Mouse (Mus musculus): Measurements from ENCODE around the gene Cc2d2a. TPM values are rescaled to one million over a fixed set of nuclear protein-coding genes. Genes with fewer than 3 reads are reported as not detected.

Gene Cc2d2a
- 7.2 and 8.4 TPM in 2 replicates for polyA plus RNA-seq (2015; fragmentation: Nextera tagmentation; extraction: Ambion mirVana)

DNA sequence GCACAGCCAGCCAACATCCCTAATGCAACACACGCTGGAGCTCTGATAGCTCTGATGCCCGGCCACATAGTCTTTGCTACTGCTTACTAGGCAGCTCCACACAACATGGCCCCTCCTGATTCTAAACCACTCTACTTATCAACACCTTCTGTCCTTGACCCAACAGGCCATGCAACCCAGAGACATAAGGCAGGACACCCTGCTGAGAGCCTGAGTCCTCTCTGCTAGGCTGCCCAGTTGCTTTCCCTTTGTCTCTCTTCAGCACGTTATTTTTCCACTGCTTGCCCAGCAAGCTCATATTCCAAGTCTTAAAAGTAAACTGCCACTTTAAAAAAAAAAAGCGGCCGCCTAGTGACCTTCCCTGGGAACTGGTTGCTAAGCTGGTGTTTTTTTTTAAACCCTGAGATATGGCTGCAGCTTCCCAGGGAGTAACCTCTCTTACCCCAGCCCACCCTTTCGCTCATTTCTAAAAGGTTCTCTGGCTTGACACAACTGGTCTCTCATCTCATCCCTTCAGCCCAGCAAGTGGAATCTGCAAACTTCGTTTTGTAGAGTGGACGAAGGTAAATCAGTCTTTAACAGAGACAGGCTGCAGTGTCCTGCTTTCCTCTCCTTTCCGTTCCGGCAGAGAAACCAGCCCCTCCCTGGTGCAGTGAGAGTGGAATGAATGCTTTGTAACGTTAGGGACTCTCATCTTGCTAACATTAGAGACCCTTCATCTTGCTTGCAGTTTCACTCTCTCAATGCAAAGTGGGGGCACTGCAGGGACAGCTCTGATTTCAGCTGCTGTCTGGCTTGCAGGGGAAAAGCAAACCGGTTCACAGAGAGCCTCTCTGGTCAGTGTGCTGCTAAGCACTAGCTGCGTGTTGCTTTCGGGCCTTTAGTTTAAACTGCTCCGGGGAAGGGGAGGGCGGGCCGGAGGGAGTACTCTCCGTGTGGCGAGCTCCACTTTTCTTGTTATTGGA, at the start of gene Cc2d2a:
Cc2d2a (plus strand) TSS at position 350 of the 965 bp plus-strand sequence.
- Histone ChIP-seq H3K36me3 (ENCODE audit: control insufficient read depth, insufficient read depth, low read length) (no peaks in the 10 kb centered on the region), H3K9ac (ENCODE audit: low read depth, low read length) (peak within 1 kb of the TSS; percentile 60), H3K9me3 (ENCODE audit: control insufficient read depth, low read length) (no peaks in the 10 kb centered on the region), H3K4me3 (ENCODE audit: low read length) (peak within 1 kb of the TSS; percentile 45), H3K27me3 (replicated peaks; ENCODE audit: control insufficient read depth, insufficient read depth, low read length) (no peaks in the 10 kb centered on the region), H3K4me1 (ENCODE audit: control insufficient read depth, insufficient read depth, low read depth, low read length) (peaks cover 15% of the 10 kb centered on the region), H3K4me2 (ENCODE audit: low read length) (peak within 1 kb of the TSS; percentile 59), H3K27ac (ENCODE audit: low read depth, low read length) (peak within 1 kb of the TSS; percentile 84)
- 3% methylated on average over 19 of the region's 19 CpGs for WGBS
- ATAC-seq = peak; percentile 86

DNA sequence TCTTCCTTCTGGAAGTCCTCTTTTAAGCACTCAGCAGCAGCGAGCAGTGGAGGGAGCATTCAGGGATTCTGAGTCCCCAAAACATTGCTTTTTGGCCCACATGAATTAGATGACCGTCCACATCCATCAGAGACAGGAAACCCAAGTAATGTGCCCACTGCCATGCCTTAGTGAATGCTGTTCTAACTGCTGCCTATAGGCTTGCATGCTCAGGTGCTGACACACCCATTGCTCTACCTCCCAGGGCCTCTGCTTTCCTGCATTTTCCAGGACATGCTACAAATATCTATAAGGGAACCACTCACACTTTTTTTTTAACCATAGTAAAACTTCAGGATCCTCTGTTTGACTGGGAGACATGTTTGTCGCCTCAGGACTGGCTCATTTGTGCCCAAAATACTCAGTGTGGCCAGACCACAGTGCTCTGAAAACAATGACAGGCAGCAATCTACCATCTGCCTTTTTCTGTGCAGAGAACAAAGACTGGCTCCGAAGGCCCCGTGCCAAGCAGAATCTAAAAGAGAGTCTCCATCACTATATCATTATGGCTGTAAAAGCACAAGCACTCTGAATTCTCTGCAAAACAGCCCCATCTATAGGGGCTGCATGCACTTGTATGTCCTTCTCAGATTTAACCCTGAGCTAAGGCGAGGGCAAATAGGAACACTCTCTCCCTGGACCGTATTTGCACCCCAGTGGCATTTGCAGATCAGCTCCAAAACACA, 40.4 kb upstream of the Cc2d2a start:
- Histone ChIP-seq H3K9me3 (ENCODE audit: control insufficient read depth, low read length) (no peaks in the 10 kb centered on the region), H3K4me3 (ENCODE audit: low read length) (no peak overlapping the region), H3K36me3 (ENCODE audit: control insufficient read depth, insufficient read depth, low read length) (no peaks in the 10 kb centered on the region), H3K27ac (ENCODE audit: low read depth, low read length) (no peak overlapping the region), H3K27me3 (replicated peaks; ENCODE audit: control insufficient read depth, insufficient read depth, low read length) (no peaks in the 10 kb centered on the region), H3K4me2 (ENCODE audit: low read length) (no peak overlapping the region), H3K9ac (ENCODE audit: low read depth, low read length) (no peak overlapping the region), H3K4me1 (ENCODE audit: control insufficient read depth, insufficient read depth, low read depth, low read length) (no peaks in the 10 kb centered on the region)
- WGBS = 48% methylated on average over 7 of the region's 7 CpGs
- peak; percentile 81 for ATAC-seq

DNA sequence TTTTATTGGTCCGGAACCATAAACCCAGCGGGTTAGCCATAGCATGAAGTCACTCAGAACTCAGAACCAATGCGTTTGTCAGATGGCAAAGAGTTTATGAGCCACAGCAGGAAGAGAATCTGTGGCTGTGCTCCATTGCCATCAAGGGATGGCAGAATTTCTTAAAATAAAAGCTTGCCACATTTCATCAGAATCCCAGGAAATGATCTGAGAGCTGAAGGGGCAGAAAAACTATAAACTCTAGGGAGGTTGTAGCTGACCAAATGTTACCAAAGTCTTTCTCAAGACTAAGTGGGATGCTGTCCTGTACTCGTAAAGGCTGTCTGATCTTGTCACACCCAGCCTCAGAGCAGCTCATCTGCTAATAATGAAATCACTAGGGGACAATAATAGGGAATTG, 36.7 kb upstream of the Cc2d2a start:
- no peak overlapping the region for H3K27ac ChIP-seq (ENCODE audit: low read depth, low read length)
- no peaks in the 10 kb centered on the region for H3K27me3 ChIP-seq (replicated peaks; ENCODE audit: control insufficient read depth, insufficient read depth, low read length)
- WGBS = 74% methylated on average over 4 of the region's 4 CpGs
- no peak overlapping the region for H3K4me3 ChIP-seq (ENCODE audit: low read length)
- no peak overlapping the region for H3K9ac ChIP-seq (ENCODE audit: low read depth, low read length)
- H3K9me3 ChIP-seq (ENCODE audit: control insufficient read depth, low read length) = no peaks in the 10 kb centered on the region
- no peak for ATAC-seq
- H3K4me2 ChIP-seq (ENCODE audit: low read length) = no peak overlapping the region
- H3K36me3 ChIP-seq (ENCODE audit: control insufficient read depth, insufficient read depth, low read length) = no peaks in the 10 kb centered on the region
- H3K4me1 ChIP-seq (ENCODE audit: control insufficient read depth, insufficient read depth, low read depth, low read length) = no peaks in the 10 kb centered on the region

DNA sequence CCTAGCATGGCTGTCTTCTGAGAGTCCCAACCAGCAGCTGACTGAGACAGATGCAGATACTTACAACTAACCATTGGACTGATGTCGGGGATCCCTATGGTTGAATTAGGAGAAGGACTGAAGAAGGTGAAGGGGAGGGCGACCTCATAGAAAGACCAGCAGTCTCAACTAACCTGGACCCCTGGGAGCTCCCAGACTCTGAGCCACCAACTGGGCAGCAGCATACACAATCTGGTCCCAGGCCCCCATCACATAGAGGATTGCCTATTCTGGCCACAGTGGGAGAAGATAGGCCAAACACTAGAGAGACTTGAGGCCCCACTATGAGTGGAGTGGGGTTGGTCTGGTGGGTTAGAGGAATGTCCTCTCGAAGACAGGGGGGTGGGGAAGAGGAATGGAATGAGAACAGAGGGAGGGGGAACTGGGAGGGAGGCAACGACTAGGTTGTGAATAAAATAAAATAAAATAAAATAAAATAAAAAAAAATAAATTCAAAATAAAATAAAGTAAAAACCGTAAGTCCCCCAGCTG, 28.0 kb upstream of the Cc2d2a start:
- no peak overlapping the region for H3K9ac ChIP-seq (ENCODE audit: low read depth, low read length)
- peak; percentile 40; the same call in 1 of the 2 replicates for ATAC-seq
- no peaks in the 10 kb centered on the region for H3K9me3 ChIP-seq (ENCODE audit: control insufficient read depth, low read length)
- no peak overlapping the region for H3K27ac ChIP-seq (ENCODE audit: low read depth, low read length)
- H3K4me1 ChIP-seq (ENCODE audit: control insufficient read depth, insufficient read depth, low read depth, low read length) = peaks cover 2% of the 10 kb centered on the region; the same call in 1 of the 2 replicates
- H3K4me3 ChIP-seq (ENCODE audit: low read length) = no peak overlapping the region
- no peaks in the 10 kb centered on the region for H3K36me3 ChIP-seq (ENCODE audit: control insufficient read depth, insufficient read depth, low read length)
- no peaks in the 10 kb centered on the region for H3K27me3 ChIP-seq (replicated peaks; ENCODE audit: control insufficient read depth, insufficient read depth, low read length)
- WGBS = 81% methylated on average over 5 of the region's 5 CpGs
- H3K4me2 ChIP-seq (ENCODE audit: low read length) = no peak overlapping the region

DNA sequence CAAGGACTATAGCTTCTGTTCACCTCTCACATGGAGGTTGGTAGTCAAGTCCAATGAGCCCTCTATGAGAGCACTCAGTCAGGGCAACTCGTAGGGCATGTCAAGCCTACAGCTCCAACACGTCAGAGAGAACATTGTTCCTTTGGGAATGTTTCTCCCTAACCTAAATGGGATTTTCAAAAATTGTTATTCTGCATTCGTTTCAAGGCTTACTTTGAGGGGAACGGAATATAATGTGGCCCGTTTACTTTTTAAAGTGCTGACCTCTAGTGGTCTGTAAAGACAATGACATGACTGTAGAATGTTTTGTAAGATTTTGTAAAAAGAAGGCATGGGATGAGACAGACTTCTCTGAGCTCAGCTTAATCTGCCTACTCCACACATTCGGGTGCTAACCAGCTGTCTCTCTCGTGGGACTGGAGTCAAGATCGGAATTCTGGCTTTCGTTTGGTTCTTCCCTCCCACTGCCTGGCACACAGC, 27.5 kb upstream of the Cc2d2a start:
- 29% methylated on average over 9 of the region's 9 CpGs for WGBS
- no peak overlapping the region for H3K4me3 ChIP-seq (ENCODE audit: low read length)
- no peak overlapping the region for H3K9ac ChIP-seq (ENCODE audit: low read depth, low read length)
- no peak overlapping the region for H3K27ac ChIP-seq (ENCODE audit: low read depth, low read length)
- H3K9me3 ChIP-seq (ENCODE audit: control insufficient read depth, low read length) = no peaks in the 10 kb centered on the region
- no peak overlapping the region for H3K4me2 ChIP-seq (ENCODE audit: low read length)
- no peaks in the 10 kb centered on the region for H3K27me3 ChIP-seq (replicated peaks; ENCODE audit: control insufficient read depth, insufficient read depth, low read length)
- ATAC-seq = peak; percentile 80
- peaks cover 2% of the 10 kb centered on the region; the same call in 1 of the 2 replicates for H3K4me1 ChIP-seq (ENCODE audit: control insufficient read depth, insufficient read depth, low read depth, low read length)
- no peaks in the 10 kb centered on the region for H3K36me3 ChIP-seq (ENCODE audit: control insufficient read depth, insufficient read depth, low read length)

DNA sequence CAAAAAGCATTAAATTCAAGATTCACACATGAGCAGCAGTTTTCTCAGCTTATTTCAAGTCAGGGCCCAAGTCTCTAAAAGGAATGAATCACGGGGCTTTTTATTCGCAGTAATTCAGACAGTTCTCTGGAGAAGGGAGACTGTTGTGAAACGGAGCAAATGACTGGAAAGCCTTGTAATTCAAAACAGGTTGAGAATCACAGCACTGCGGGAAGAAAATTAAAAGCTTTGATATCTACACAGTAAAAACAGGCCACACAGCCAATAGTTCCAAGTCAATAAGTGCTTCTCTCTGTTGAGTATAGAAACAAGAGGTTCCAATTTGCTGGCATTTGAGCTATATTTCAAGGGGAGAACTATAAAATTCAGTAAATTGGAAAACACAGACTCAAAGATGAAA, 17.1 kb upstream of the Cc2d2a start:
- no peak for ATAC-seq
- WGBS = 54% methylated on average over 4 of the region's 4 CpGs
- no peaks in the 10 kb centered on the region for H3K9me3 ChIP-seq (ENCODE audit: control insufficient read depth, low read length)

DNA sequence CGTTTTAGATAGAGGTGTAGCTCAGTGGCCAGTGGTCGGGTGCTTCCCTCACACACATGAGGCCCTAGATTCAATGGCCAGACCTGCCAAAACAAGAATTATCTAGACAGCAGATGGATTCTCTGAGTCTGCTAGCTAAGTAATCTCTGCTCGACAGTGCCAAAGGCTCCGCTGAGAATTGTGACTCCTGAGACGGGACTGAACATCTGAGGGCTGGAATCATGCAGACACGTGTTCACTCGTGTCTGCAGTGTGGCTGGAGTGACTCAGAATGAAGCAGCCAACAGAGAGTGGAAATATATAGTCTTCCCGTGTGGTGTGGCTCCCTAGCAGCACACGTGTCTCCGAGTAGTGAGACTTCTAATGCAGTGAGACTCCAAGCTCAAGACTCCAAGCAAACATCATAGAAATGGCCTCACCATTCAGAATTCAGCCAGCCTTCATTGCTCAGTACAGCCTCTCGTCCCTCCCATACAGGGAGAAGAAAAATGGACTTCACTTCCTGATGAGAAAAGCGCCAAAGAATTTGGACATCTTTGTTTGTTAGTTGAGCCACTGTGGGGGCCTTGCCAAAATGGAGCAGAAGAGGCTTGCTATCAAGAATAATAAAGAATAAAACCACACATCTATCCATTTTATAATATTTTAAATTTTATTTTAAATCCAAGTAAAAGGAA, 14.9 kb upstream of the Cc2d2a start:
- Histone ChIP-seq H3K9ac (ENCODE audit: low read depth, low read length) (no peak overlapping the region), H3K9me3 (ENCODE audit: control insufficient read depth, low read length) (no peaks in the 10 kb centered on the region), H3K27me3 (replicated peaks; ENCODE audit: control insufficient read depth, insufficient read depth, low read length) (no peaks in the 10 kb centered on the region), H3K4me3 (ENCODE audit: low read length) (no peak overlapping the region), H3K4me1 (ENCODE audit: control insufficient read depth, insufficient read depth, low read depth, low read length) (no peaks in the 10 kb centered on the region), H3K27ac (ENCODE audit: low read depth, low read length) (no peak overlapping the region), H3K4me2 (ENCODE audit: low read length) (no peak overlapping the region), H3K36me3 (ENCODE audit: control insufficient read depth, insufficient read depth, low read length) (no peaks in the 10 kb centered on the region)
- 79% methylated on average over 12 of the region's 12 CpGs for WGBS
- ATAC-seq = peak; percentile 54

More for the DNA sequence above, 17.1 kb upstream of the Cc2d2a start:
- Histone ChIP-seq H3K9ac (ENCODE audit: low read depth, low read length) (no peak overlapping the region), H3K36me3 (ENCODE audit: control insufficient read depth, insufficient read depth, low read length) (no peaks in the 10 kb centered on the region), H3K4me3 (ENCODE audit: low read length) (no peak overlapping the region), H3K27ac (ENCODE audit: low read depth, low read length) (no peak overlapping the region), H3K27me3 (replicated peaks; ENCODE audit: control insufficient read depth, insufficient read depth, low read length) (no peaks in the 10 kb centered on the region), H3K4me2 (ENCODE audit: low read length) (no peak overlapping the region), H3K4me1 (ENCODE audit: control insufficient read depth, insufficient read depth, low read depth, low read length) (no peaks in the 10 kb centered on the region)

DNA sequence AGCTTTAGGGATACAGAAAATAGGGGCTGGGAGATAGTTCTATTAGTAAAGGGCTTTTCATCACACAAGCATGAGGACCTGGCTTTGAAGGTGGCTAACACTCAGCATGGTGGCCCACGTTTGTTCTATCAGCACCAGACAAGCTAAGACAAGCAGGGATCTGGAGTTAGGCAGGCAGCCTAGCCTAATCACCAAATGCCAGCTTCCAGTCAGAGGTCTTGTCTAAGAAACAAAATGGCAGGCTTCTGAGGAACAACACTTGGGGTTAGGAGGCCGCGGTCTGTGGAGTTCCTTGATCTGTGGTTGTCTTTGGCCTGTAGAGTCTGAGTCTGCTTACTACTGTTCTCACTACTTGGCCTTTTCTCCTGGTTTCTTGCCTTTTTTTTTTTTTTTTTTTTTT, 648 bp upstream of the Cc2d2a start:
- H3K36me3 ChIP-seq (ENCODE audit: control insufficient read depth, insufficient read depth, low read length) = no peaks in the 10 kb centered on the region
- no peaks in the 10 kb centered on the region for H3K9me3 ChIP-seq (ENCODE audit: control insufficient read depth, low read length)
- H3K4me2 ChIP-seq (ENCODE audit: low read length) = peak overlapping the region; percentile 59
- WGBS = 90% methylated on average over 3 of the region's 3 CpGs
- H3K9ac ChIP-seq (ENCODE audit: low read depth, low read length) = no peak overlapping the region
- H3K4me1 ChIP-seq (ENCODE audit: control insufficient read depth, insufficient read depth, low read depth, low read length) = peaks cover 15% of the 10 kb centered on the region
- H3K27me3 ChIP-seq (replicated peaks; ENCODE audit: control insufficient read depth, insufficient read depth, low read length) = no peaks in the 10 kb centered on the region
- H3K4me3 ChIP-seq (ENCODE audit: low read length) = no peak overlapping the region
- no peak for ATAC-seq
- peak overlapping the region; percentile 84 for H3K27ac ChIP-seq (ENCODE audit: low read depth, low read length)
